Mouse (Mus musculus): Measurements from ENCODE around the gene Ulk4. TPM values are rescaled to one million over a fixed set of nuclear protein-coding genes. Genes with fewer than 3 reads are reported as not detected.

The Ulk4 gene
- polyA plus RNA-seq, 1 experiment from 2014 or later: 75.1 TPM

DNA sequence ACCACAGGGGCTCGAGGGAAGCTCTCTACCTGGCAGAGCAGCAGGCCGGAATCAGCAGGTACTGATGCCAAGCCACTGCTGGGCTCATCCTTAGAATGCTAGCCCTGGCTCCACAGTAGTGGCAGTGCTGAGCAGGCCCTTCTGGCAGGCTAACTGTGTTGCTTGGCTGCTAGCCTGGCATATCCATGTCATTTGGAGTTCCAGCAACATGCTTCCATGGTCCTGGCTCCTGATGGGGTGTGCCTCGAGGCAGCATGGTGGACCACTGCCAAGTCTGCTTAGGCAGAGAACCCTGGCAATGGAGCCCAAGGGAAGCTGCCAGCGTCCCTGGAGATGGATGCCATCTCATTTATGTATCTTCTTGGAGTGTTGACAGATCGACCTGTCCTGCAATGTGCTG is 169.4 kb downstream of the Ulk4 start:
- no peak overlapping the region for H3K9ac ChIP-seq (ENCODE audit: low read depth, low read length)
- H3K4me3 ChIP-seq (ENCODE audit: low read depth, low read length): no peak overlapping the region
- no peaks in the 10 kb centered on the region for H3K4me1 ChIP-seq (replicated peaks; ENCODE audit: control insufficient read depth, insufficient read depth, low read length)
- no peaks in the 10 kb centered on the region for H3K27me3 ChIP-seq (replicated peaks; ENCODE audit: control insufficient read depth, insufficient read depth, low read length)
- no peaks in the 10 kb centered on the region for H3K36me3 ChIP-seq (ENCODE audit: control insufficient read depth, insufficient read depth, low read length)
- no peak for DNase-seq (ENCODE audit: low spot score)
- no peak overlapping the region for H3K4me2 ChIP-seq
- no peak for ATAC-seq (replicated peaks; ENCODE audit: low FRiP score)
- no peaks in the 10 kb centered on the region for H3K9me3 ChIP-seq (ENCODE audit: control insufficient read depth, low read length)
- H3K27ac ChIP-seq (ENCODE audit: low read depth, low read length): no peak overlapping the region
- WGBS: 71% methylated on average over 5 of the region's 5 CpGs

GRCm38 (mm10) chr9:121107101-121107500 is 169.9 kb downstream of the Ulk4 start:
- H3K27ac ChIP-seq (ENCODE audit: low read depth, low read length): no peak overlapping the region
- no peaks in the 10 kb centered on the region for H3K4me1 ChIP-seq (replicated peaks; ENCODE audit: control insufficient read depth, insufficient read depth, low read length)
- no peaks in the 10 kb centered on the region for H3K36me3 ChIP-seq (ENCODE audit: control insufficient read depth, insufficient read depth, low read length)
- no peaks in the 10 kb centered on the region for H3K9me3 ChIP-seq (ENCODE audit: control insufficient read depth, low read length)
- no peak for DNase-seq (ENCODE audit: low spot score)
- H3K4me3 ChIP-seq (ENCODE audit: low read depth, low read length): no peak overlapping the region
- H3K27me3 ChIP-seq (replicated peaks; ENCODE audit: control insufficient read depth, insufficient read depth, low read length): no peaks in the 10 kb centered on the region
- WGBS: 38% methylated on average over 11 of the region's 11 CpGs
- H3K4me2 ChIP-seq: no peak overlapping the region
- ATAC-seq (replicated peaks; ENCODE audit: low FRiP score): no peak
- no peak overlapping the region for H3K9ac ChIP-seq (ENCODE audit: low read depth, low read length)

- no peak for ATAC-seq (replicated peaks; ENCODE audit: low FRiP score)
Measured at GRCm38 (mm10) chr9:121101516-121101915, 175.5 kb downstream of the Ulk4 start.

GRCm38 (mm10) chr9:121099453-121099852 is 177.5 kb downstream of the Ulk4 start:
- Histone ChIP-seq H3K36me3 (ENCODE audit: control insufficient read depth, insufficient read depth, low read length) (no peaks in the 10 kb centered on the region), H3K4me2 (no peak overlapping the region), H3K4me3 (ENCODE audit: low read depth, low read length) (no peak overlapping the region), H3K9me3 (ENCODE audit: control insufficient read depth, low read length) (peaks cover 5% of the 10 kb centered on the region; the same call in 1 of the 2 replicates), H3K9ac (ENCODE audit: low read depth, low read length) (no peak overlapping the region), H3K4me1 (replicated peaks; ENCODE audit: control insufficient read depth, insufficient read depth, low read length) (no peaks in the 10 kb centered on the region), H3K27ac (ENCODE audit: low read depth, low read length) (no peak overlapping the region), H3K27me3 (replicated peaks; ENCODE audit: control insufficient read depth, insufficient read depth, low read length) (no peaks in the 10 kb centered on the region)
- DNase-seq (ENCODE audit: low spot score) (no peak), ATAC-seq (replicated peaks; ENCODE audit: low FRiP score) (no peak)
- WGBS: 88% methylated on average over 10 of the region's 10 CpGs

More at GRCm38 (mm10) chr9:121101516-121101915, 175.5 kb downstream of the Ulk4 start:
- H3K4me3 ChIP-seq (ENCODE audit: low read depth, low read length): no peak overlapping the region
- WGBS: 82% methylated on average over 10 of the region's 10 CpGs
- no peak for DNase-seq (ENCODE audit: low spot score)
- H3K9ac ChIP-seq (ENCODE audit: low read depth, low read length): no peak overlapping the region
- H3K4me2 ChIP-seq: no peak overlapping the region
- no peaks in the 10 kb centered on the region for H3K36me3 ChIP-seq (ENCODE audit: control insufficient read depth, insufficient read depth, low read length)
- H3K27ac ChIP-seq (ENCODE audit: low read depth, low read length): no peak overlapping the region
- no peaks in the 10 kb centered on the region for H3K4me1 ChIP-seq (replicated peaks; ENCODE audit: control insufficient read depth, insufficient read depth, low read length)
- H3K9me3 ChIP-seq (ENCODE audit: control insufficient read depth, low read length): no peaks in the 10 kb centered on the region
- H3K27me3 ChIP-seq (replicated peaks; ENCODE audit: control insufficient read depth, insufficient read depth, low read length): no peaks in the 10 kb centered on the region

DNA sequence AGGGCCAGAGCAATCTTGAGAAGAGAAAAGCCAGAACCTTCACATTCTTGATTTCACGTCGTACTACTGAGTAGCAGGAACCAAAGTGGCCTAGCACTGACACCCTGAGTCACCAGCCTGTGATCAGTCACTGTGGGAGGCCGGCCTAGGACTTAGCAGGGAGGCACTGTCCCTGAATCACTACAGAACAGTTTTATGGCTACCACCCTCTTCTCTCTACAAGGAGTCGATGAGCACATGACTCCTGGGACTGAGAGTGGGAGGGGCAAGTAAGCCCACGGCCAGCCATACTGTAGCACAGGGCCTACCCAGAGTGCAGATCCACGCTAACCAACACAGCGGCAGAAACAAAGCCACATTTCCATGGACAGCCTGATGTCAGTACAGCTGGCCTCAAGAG is 183.2 kb downstream of the Ulk4 start:
- no peak overlapping the region for H3K4me2 ChIP-seq
- H3K4me3 ChIP-seq (ENCODE audit: low read depth, low read length): no peak overlapping the region
- H3K4me1 ChIP-seq (replicated peaks; ENCODE audit: control insufficient read depth, insufficient read depth, low read length): no peaks in the 10 kb centered on the region
- DNase-seq (ENCODE audit: low spot score) (no peak), ATAC-seq (replicated peaks; ENCODE audit: low FRiP score) (no peak)
- H3K36me3 ChIP-seq (ENCODE audit: control insufficient read depth, insufficient read depth, low read length): no peaks in the 10 kb centered on the region
- H3K27ac ChIP-seq (ENCODE audit: low read depth, low read length): no peak overlapping the region
- H3K27me3 ChIP-seq (replicated peaks; ENCODE audit: control insufficient read depth, insufficient read depth, low read length): no peaks in the 10 kb centered on the region
- H3K9ac ChIP-seq (ENCODE audit: low read depth, low read length): no peak overlapping the region
- peaks cover 5% of the 10 kb centered on the region; the same call in 1 of the 2 replicates for H3K9me3 ChIP-seq (ENCODE audit: control insufficient read depth, low read length)
- WGBS: 79% methylated on average over 7 of the region's 7 CpGs

DNA sequence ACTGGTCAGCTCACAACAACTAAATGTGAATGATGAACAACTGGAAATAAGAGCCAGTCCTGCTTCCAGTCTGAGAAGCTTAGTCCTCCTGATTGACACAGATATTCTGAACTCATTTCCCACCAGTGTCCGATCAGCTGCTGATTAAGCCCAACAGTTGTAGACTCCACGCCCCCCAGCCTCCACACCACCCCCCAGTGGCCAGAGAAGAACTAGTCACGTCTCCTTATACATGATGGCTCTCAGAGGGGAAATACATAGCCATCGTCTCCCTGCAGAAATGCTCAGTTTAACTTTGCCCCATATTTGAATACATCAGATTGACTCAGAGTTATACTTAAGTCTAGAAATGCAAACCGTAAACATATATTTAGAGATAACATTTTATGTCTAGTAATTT is 184.4 kb downstream of the Ulk4 start:
- 71% methylated on average over 5 of the region's 5 CpGs for WGBS
- no peak for ATAC-seq (replicated peaks; ENCODE audit: low FRiP score)

DNA sequence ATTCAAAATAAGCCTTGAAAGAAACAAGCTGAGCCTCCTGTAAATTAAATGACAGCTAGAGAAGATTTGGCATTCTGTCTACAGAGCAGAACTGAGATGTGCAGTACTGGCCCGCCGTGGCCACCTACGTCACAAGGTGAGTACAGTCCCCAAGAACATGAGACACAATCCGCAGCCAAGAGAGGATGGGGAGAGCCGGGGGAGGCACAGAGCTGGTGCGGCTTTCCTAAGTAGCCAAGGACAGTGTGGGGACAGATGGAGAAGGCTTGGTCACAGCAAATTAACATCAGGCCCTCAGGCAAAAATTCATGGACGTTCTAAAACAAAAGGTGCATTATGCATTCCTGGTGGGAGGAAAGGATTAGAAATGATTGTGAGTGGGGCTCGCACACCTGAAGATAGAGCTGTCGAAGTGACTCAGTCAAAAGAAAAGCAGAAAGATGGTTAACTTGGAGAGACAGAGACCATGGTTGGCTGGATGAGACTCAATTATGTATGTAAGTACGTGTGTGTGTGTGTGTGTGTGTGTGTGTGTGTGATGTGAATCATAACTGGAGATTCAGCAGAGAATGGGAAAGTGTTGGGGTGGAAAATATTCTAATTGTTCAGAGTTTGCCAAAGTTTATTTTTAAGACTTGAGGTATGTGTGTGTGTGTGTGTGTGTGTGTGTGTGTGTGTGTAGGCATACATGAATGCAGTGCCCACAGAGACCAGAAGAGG is 185.8 kb downstream of the Ulk4 start:
- WGBS: 88% methylated on average over 10 of the region's 10 CpGs
- H3K9me3 ChIP-seq (ENCODE audit: control insufficient read depth, low read length): peaks cover 3% of the 10 kb centered on the region; the same call in 1 of the 2 replicates
- no peaks in the 10 kb centered on the region for H3K27me3 ChIP-seq (replicated peaks; ENCODE audit: control insufficient read depth, insufficient read depth, low read length)
- no peak overlapping the region for H3K4me3 ChIP-seq (ENCODE audit: low read depth, low read length)
- H3K27ac ChIP-seq (ENCODE audit: low read depth, low read length): no peak overlapping the region
- no peak for ATAC-seq (replicated peaks; ENCODE audit: low FRiP score)
- H3K9ac ChIP-seq (ENCODE audit: low read depth, low read length): no peak overlapping the region
- no peak overlapping the region for H3K4me2 ChIP-seq
- H3K36me3 ChIP-seq (ENCODE audit: control insufficient read depth, insufficient read depth, low read length): no peaks in the 10 kb centered on the region
- no peaks in the 10 kb centered on the region for H3K4me1 ChIP-seq (replicated peaks; ENCODE audit: control insufficient read depth, insufficient read depth, low read length)
- DNase-seq (ENCODE audit: low spot score): no peak

More for the DNA sequence above, 184.4 kb downstream of the Ulk4 start:
- H3K36me3 ChIP-seq (ENCODE audit: control insufficient read depth, insufficient read depth, low read length): no peaks in the 10 kb centered on the region
- no peak overlapping the region for H3K27ac ChIP-seq (ENCODE audit: low read depth, low read length)
- no peak overlapping the region for H3K9ac ChIP-seq (ENCODE audit: low read depth, low read length)
- no peak overlapping the region for H3K4me2 ChIP-seq
- no peak for DNase-seq (ENCODE audit: low spot score)
- no peaks in the 10 kb centered on the region for H3K27me3 ChIP-seq (replicated peaks; ENCODE audit: control insufficient read depth, insufficient read depth, low read length)
- H3K9me3 ChIP-seq (ENCODE audit: control insufficient read depth, low read length): peaks cover 5% of the 10 kb centered on the region; the same call in 1 of the 2 replicates
- no peak overlapping the region for H3K4me3 ChIP-seq (ENCODE audit: low read depth, low read length)
- H3K4me1 ChIP-seq (replicated peaks; ENCODE audit: control insufficient read depth, insufficient read depth, low read length): no peaks in the 10 kb centered on the region

- H3K27ac ChIP-seq (ENCODE audit: low read depth, low read length): no peak overlapping the region
- no peak overlapping the region for H3K4me2 ChIP-seq
- H3K27me3 ChIP-seq (replicated peaks; ENCODE audit: control insufficient read depth, insufficient read depth, low read length): no peaks in the 10 kb centered on the region
- H3K4me1 ChIP-seq (replicated peaks; ENCODE audit: control insufficient read depth, insufficient read depth, low read length): no peaks in the 10 kb centered on the region
- no peaks in the 10 kb centered on the region for H3K36me3 ChIP-seq (ENCODE audit: control insufficient read depth, insufficient read depth, low read length)
- DNase-seq (ENCODE audit: low spot score) (no peak), ATAC-seq (replicated peaks; ENCODE audit: low FRiP score) (no peak)
- 80% methylated on average over 8 of the region's 8 CpGs for WGBS
- no peaks in the 10 kb centered on the region for H3K9me3 ChIP-seq (ENCODE audit: control insufficient read depth, low read length)
- no peak overlapping the region for H3K4me3 ChIP-seq (ENCODE audit: low read depth, low read length)
- no peak overlapping the region for H3K9ac ChIP-seq (ENCODE audit: low read depth, low read length)
Measured at GRCm38 (mm10) chr9:121087661-121088060, 189.3 kb downstream of the Ulk4 start.

DNA sequence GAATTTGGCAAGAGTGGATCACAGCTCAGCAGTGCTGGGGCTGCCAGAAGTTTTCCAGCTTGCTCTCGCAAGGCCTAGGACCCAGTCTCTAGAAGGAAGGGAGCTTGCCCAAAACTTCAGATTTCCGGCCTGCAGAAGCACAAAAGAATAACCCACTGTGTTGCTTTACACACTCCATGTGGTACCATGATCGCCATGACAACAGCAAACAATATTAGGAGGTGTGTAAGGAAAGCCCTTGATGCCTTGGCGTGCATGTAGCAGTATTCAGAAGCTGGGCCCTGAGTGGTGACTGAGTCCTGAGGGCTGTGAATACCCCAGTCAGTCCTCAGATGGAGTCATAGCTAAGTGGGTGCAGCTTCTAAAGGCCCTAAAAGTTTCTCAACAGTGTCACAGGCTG is 192.8 kb downstream of the Ulk4 start:
- no peak overlapping the region for H3K4me2 ChIP-seq
- DNase-seq (ENCODE audit: low spot score) (no peak), ATAC-seq (replicated peaks; ENCODE audit: low FRiP score) (no peak)
- no peak overlapping the region for H3K27ac ChIP-seq (ENCODE audit: low read depth, low read length)
- no peak overlapping the region for H3K4me3 ChIP-seq (ENCODE audit: low read depth, low read length)
- H3K36me3 ChIP-seq (ENCODE audit: control insufficient read depth, insufficient read depth, low read length): no peaks in the 10 kb centered on the region
- WGBS: 84% methylated on average over 4 of the region's 4 CpGs
- H3K4me1 ChIP-seq (replicated peaks; ENCODE audit: control insufficient read depth, insufficient read depth, low read length): no peaks in the 10 kb centered on the region
- no peaks in the 10 kb centered on the region for H3K9me3 ChIP-seq (ENCODE audit: control insufficient read depth, low read length)
- no peak overlapping the region for H3K9ac ChIP-seq (ENCODE audit: low read depth, low read length)
- H3K27me3 ChIP-seq (replicated peaks; ENCODE audit: control insufficient read depth, insufficient read depth, low read length): no peaks in the 10 kb centered on the region

Data from liver, embryonic 11.5 days (tissue).